Mouse (Mus musculus) limb, embryonic 15.5 days (tissue): ENCODE measurements around the gene Gm21761. TPM values are rescaled to one million over a fixed set of nuclear protein-coding genes. Genes with fewer than 3 reads are reported as not detected.
"Not testable (repeated sequence)": the region's sequence is repeated elsewhere in the genome, so short reads cannot be mapped to it uniquely, and the experiment has no call there.

Experiments
- ATAC-seq: fragments of 200-750 bp; cut with Nextera tagmentation; 2 replicates; pipeline ENCODE4 v1.8.0; 2017; ENCODE audit warnings: low read depth, moderate TSS enrichment; ENCODE audit not compliant: insufficient number of reproducible peaks, low FRiP score, low TSS enrichment
- H3K27ac ChIP-seq: fragments of 300-500 bp; sonication (generic); 2 replicates; pipeline ENCODE4 v1.5.1; 2015; ENCODE audit warnings: moderate library complexity, mild to moderate bottlenecking, inconsistent platforms
- H3K27me3 ChIP-seq: fragments of 300-500 bp; sonication (generic); 2 replicates; pipeline ENCODE4 v1.6.1; 2015; ENCODE audit warnings: inconsistent platforms
- H3K36me3 ChIP-seq: fragments of 300-500 bp; sonication (generic); 2 replicates; pipeline ENCODE4 v1.6.1; 2015; ENCODE audit warnings: inconsistent platforms
- H3K4me1 ChIP-seq: fragments of 300-500 bp; sonication (generic); 2 replicates; pipeline ENCODE4 v1.6.1; 2015; ENCODE audit warnings: inconsistent platforms
- H3K4me2 ChIP-seq: fragments of 300-500 bp; sonication (generic); 2 replicates; pipeline ENCODE4 v1.6.1; 2015; ENCODE audit warnings: mild to moderate bottlenecking, inconsistent platforms
- H3K4me3 ChIP-seq: fragments of 300-500 bp; sonication (generic); 2 replicates; pipeline ENCODE4 v1.5.1; 2015; ENCODE audit warnings: mild to moderate bottlenecking, inconsistent platforms
- H3K9ac ChIP-seq: fragments of 300-500 bp; sonication (generic); 2 replicates; pipeline ENCODE4 v1.6.1; 2015; ENCODE audit warnings: inconsistent platforms
- H3K9me3 ChIP-seq: fragments of 300-500 bp; sonication (generic); 2 replicates; pipeline ENCODE4 v1.6.1; 2016; ENCODE audit warnings: inconsistent platforms
- WGBS: fragments of 180-500 bp; shearing (Covaris S2); methylation state at CpG from one replicate; pipeline ENCODE4 v1.1.7; 2015; 5-methylcytosine and 5-hydroxymethylcytosine counted together
- polyA plus RNA-seq: library from polyadenylated mRNA; unstranded; fragments of >200 nt; fragmentation: Nextera tagmentation; extraction: Ambion mirVana; gene quantifications from 2 replicates; pipeline ENCODE4 v1.2.1, GENCODE M21; 2015

Gene Gm21761
- polyA plus RNA-seq, 1 experiment from 2014 or later, result not detected

DNA sequence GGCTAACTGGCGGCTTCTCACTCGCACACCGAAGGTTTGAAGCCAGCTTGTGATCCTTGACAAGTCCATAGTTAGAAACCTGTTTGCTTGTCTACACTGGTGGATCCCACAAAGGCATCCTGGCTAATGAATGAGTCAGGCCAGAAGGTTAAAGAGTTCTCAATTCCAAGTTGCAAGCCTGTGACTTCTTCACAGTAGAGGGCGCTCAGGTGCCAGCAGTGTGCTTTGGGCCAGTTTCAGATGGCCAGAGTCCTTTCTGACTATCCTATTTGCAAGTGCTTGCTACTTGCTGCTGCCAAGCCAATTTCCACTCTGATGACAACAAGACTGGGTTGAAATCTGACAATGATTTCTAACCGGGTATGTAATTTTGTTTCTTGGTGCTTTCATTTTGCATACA, 30.5 kb downstream of the Gm21761 start:
- ATAC-seq, H3K27me3 ChIP-seq, H3K9me3 ChIP-seq, H3K27ac ChIP-seq, H3K4me2 ChIP-seq, H3K9ac ChIP-seq, H3K36me3 ChIP-seq, H3K4me3 ChIP-seq, H3K4me1 ChIP-seq: not testable (repeated sequence)
- 46% methylated on average over 5 of the region's 5 CpGs for WGBS

DNA sequence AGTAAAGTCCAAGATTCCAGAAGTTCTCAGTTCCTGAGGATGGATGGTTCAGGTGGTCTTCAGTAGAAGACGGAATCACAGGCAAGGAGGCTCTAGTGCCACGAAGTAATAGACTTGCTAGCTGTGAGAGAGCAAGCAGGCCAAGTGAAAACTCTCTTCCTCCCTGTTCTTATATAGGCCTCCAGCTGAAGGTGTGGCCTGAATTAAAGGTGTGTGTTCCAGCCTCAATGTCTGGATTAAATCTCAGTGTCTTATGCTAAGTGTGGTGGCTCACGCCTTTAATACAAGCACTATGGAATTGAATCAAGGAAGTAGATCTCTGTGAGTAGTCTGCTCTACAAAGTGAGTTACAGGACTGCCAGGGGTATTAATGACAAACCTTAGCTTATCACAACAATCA, 34.4 kb downstream of the Gm21761 start, which contains the start of gene Tcstv1:
Gene Tcstv1 (minus strand): TSS at position 101 of the 400 bp plus-strand sequence.
- not testable (repeated sequence) for H3K4me2 ChIP-seq, H3K36me3 ChIP-seq, H3K9me3 ChIP-seq, H3K27me3 ChIP-seq, H3K27ac ChIP-seq, H3K4me3 ChIP-seq, H3K9ac ChIP-seq, ATAC-seq, H3K4me1 ChIP-seq
- 83% methylated on average over 3 of the region's 3 CpGs for WGBS

DNA sequence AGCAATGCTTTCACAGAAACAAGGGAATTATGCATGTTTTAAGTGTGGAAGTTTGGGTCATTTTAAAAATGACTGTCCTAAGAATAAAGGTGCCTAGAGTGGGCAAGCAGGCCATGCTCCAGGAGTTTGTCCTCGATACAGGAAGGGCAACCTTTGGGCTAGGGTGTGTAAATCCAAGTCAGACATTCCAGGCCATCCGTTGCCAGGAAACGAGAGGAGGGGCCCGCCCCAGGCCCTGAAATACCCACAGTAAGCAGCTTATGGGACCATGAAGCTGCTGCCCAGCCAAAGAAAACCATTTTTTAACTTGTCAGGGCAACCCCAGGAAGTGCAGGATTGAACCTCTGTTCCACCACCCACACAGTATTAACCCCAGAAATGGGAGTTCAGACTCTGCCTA, 42.2 kb downstream of the Gm21761 start:
- 25% methylated on average over 4 of the region's 4 CpGs for WGBS
- not testable (repeated sequence) for H3K9me3 ChIP-seq, ATAC-seq, H3K4me3 ChIP-seq, H3K27me3 ChIP-seq, H3K4me2 ChIP-seq, H3K27ac ChIP-seq, H3K36me3 ChIP-seq, H3K4me1 ChIP-seq, H3K9ac ChIP-seq

DNA sequence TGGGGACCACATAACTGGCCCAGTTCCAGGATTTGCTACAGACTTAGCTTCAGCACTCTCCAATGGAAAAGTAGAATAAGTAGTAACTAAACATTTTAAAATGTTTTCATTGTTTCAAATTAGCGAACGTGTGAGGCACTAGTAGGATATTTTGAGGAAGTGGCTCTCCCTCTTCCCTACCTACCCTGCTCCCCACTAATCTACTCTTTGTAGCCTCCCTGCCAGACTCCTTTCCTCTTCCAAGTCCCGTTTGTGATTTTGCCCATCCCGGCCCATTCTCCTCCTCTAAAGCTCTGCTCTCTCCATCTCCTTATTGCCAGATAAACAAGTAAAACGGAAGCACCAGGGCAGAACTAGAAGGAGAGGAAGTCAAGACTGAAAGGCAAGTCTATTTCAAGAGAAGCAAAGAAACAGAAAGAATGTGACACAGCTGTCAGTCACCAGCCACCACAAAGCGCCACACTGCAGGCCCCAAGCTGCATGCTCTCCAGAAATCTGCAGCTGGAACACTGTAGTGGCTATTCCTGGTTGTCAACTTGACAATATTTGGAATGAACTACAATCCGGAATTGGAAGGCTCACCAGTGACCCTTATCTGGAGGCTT, 64.6 kb downstream of the Gm21761 start:
- WGBS, result 79% methylated on average over 6 of the region's 7 CpGs
- not testable (repeated sequence) for H3K36me3 ChIP-seq, ATAC-seq, H3K9me3 ChIP-seq, H3K27ac ChIP-seq, H3K9ac ChIP-seq, H3K4me2 ChIP-seq, H3K4me1 ChIP-seq, H3K4me3 ChIP-seq, H3K27me3 ChIP-seq

DNA sequence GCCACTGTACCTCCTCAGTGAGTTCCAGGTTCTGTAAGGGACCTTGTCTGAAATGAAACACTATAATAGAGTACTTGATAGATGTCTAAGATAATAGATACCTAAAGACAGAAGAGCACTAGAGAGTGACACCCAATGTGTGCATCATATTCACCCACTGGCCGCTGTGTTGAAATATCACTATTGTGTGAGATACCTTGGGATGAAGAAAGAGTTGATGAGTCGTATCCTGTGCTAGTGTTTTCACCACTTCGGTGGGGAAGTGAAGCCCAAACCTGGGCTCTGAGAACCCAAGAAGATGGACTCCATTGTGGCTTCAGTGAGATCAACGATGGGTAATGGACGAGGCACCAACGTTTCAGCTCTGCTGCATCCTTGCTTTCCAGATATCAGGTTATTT, 66.7 kb downstream of the Gm21761 start:
- not testable (repeated sequence) for H3K4me1 ChIP-seq, H3K4me3 ChIP-seq, H3K36me3 ChIP-seq, ATAC-seq, H3K27ac ChIP-seq, H3K9me3 ChIP-seq, H3K9ac ChIP-seq, H3K4me2 ChIP-seq, H3K27me3 ChIP-seq
- no CpG with 5 or more reads among the region's 6 CpGs for WGBS

Other genes with a start within 250 kb of the Gm21761 start
- 135 and 139 TPM in 2 replicates for gene Hmgcs1, start 238.9 kb downstream of the Gm21761 start, polyA plus RNA-seq
- 2.6 and 2.7 TPM in 2 replicates for gene Nim1k, start 173.4 kb downstream of the Gm21761 start, polyA plus RNA-seq
- gene Zfp131, start 138.4 kb downstream of the Gm21761 start, polyA plus RNA-seq, result 29.2 and 32.2 TPM in 2 replicates
- gene AF067063, start 99.1 kb downstream of the Gm21761 start, polyA plus RNA-seq, result not detected in 2 replicates
- not detected in 2 replicates for gene D13Ertd608e, start 93.3 kb downstream of the Gm21761 start, polyA plus RNA-seq
- gene Tcstv1, start 34.5 kb downstream of the Gm21761 start, polyA plus RNA-seq, result not detected in 2 replicates
- not detected in 2 replicates for gene B020031M17Rik, start 21.5 kb upstream of the Gm21761 start, polyA plus RNA-seq
- gene Gm36079, start 97.7 kb upstream of the Gm21761 start, polyA plus RNA-seq, result not detected in 2 replicates
- 0.23 TPM in 1 of 2 replicates, not detected in the other for gene Gm21188, start 122.9 kb upstream of the Gm21761 start, polyA plus RNA-seq
- not detected in 2 replicates for gene Gm20767, start 211.0 kb upstream of the Gm21761 start, polyA plus RNA-seq
- not detected in 2 replicates for gene Gm21818, start 243.2 kb upstream of the Gm21761 start, polyA plus RNA-seq